Mouse (Mus musculus) gastrocnemius, postnatal 14 days (tissue): ENCODE measurements around the gene Sf3a2. TPM values are rescaled to one million over a fixed set of nuclear protein-coding genes. Genes with fewer than 3 reads are reported as not detected.
A peak's percentile ranks its signal among the peaks of the same experiment; 100 is the strongest.

Source experiments
- DNase-seq: peaks from one replicate; pipeline ENCODE4 v3.0.0; 2021; ENCODE audit warnings: mixed read lengths
- intact Hi-C: fragments of 180-260 bp; cut with DNase I; formaldehyde crosslinking; loops from one replicate; pipeline ENCODE4 v1.15.1; 2025; ENCODE audit warnings: low total_unique reads
- total RNA-seq, 2 experiments: library from RNA; stranded (reverse); gene quantifications; 2 replicates each; pipeline ENCODE4 v1.2.3; 2021

The Sf3a2 gene
- total RNA-seq, 2 experiments from 2014 or later: 23.6 to 30.0 TPM

- intact Hi-C loops: no loop called here
- no peak for DNase-seq
These were observed 24.2 kb upstream of the Sf3a2 start for GRCm38 (mm10) chr10:80773816-80774215.

- intact Hi-C loops: no loop called here
These were observed 23.4 kb upstream of the Sf3a2 start for GRCm38 (mm10) chr10:80774549-80774948.

GRCm38 (mm10) chr10:80774981-80775380 lies 23.0 kb upstream of the Sf3a2 start:
- DNase-seq: no peak
- intact Hi-C loops: no loop called here

More at GRCm38 (mm10) chr10:80774549-80774948, 23.4 kb upstream of the Sf3a2 start:
- peak; percentile 77 for DNase-seq

- DNase-seq: no peak
- intact Hi-C loops: no loop called here
These were observed 22.3 kb upstream of the Sf3a2 start for GRCm38 (mm10) chr10:80775731-80776130.

GRCm38 (mm10) chr10:80776358-80776869 lies 21.6 kb upstream of the Sf3a2 start:
- no peak for DNase-seq
- intact Hi-C loops: no loop called here

- DNase-seq: no peak
- intact Hi-C loops: no loop called here
These were observed 20.9 kb upstream of the Sf3a2 start for GRCm38 (mm10) chr10:80777123-80777522.

- intact Hi-C loops: no loop called here
- no peak for DNase-seq
These were observed 18.4 kb upstream of the Sf3a2 start for GRCm38 (mm10) chr10:80779565-80779964.

GRCm38 (mm10) chr10:80784302-80784701 lies 13.7 kb upstream of the Sf3a2 start:
- no peak for DNase-seq
- intact Hi-C loops: no loop called here

- intact Hi-C loops: no loop called here
- DNase-seq: no peak
These were observed 13.1 kb upstream of the Sf3a2 start for GRCm38 (mm10) chr10:80784871-80785270.

GRCm38 (mm10) chr10:80785963-80786362 lies 12.0 kb upstream of the Sf3a2 start:
- DNase-seq: no peak
- intact Hi-C loops: no loop called here

- intact Hi-C loops: no loop called here
- no peak for DNase-seq
These were observed 10.5 kb upstream of the Sf3a2 start for GRCm38 (mm10) chr10:80787517-80787916.

GRCm38 (mm10) chr10:80790761-80791404 lies 7.1 kb upstream of the Sf3a2 start:
- DNase-seq: no peak
- intact Hi-C loops: loop anchor here (5.0 kb wide), 1 partner anchor 44 kb away; no protein-coding TSS in a partner anchor

GRCm38 (mm10) chr10:80791476-80792174 lies 6.4 kb upstream of the Sf3a2 start:
- DNase-seq: no peak
- intact Hi-C loops: loop anchor here (5.0 kb wide), 1 partner anchor 44 kb away; no protein-coding TSS in a partner anchor

- intact Hi-C loops: loop anchor here (5.0 kb wide), 1 partner anchor 45 kb away; no protein-coding TSS in a partner anchor
- DNase-seq: no peak
These were observed 5.6 kb upstream of the Sf3a2 start for GRCm38 (mm10) chr10:80792175-80793032.

- intact Hi-C loops: loop anchor here (5.0 kb wide), 1 partner anchor 46 kb away; no protein-coding TSS in a partner anchor
- no peak for DNase-seq
These were observed 4.8 kb upstream of the Sf3a2 start for GRCm38 (mm10) chr10:80793033-80793784.

- no peak for DNase-seq
- intact Hi-C loops: loop anchor here (5.0 kb wide), 1 partner anchor 47 kb away; no protein-coding TSS in a partner anchor
These were observed 4.2 kb upstream of the Sf3a2 start for GRCm38 (mm10) chr10:80793803-80794202.

- intact Hi-C loops: loop anchor here (5.0 kb wide), 1 partner anchor 47 kb away; no protein-coding TSS in a partner anchor
- no peak for DNase-seq
These were observed 3.2 kb upstream of the Sf3a2 start for GRCm38 (mm10) chr10:80794750-80795149.

GRCm38 (mm10) chr10:80796307-80796848 lies 1.6 kb upstream of the Sf3a2 start:
- no peak for DNase-seq
- intact Hi-C loops: no loop called here
